Mouse (Mus musculus) right cerebral cortex, postnatal 25 days (tissue): ENCODE results near the gene Glrp1.
A peak's percentile ranks its signal among the peaks of the same experiment; 100 is the strongest.

Experiments used
- DNase-seq: peaks from one replicate; pipeline ENCODE4 v3.0.0; 2022

The Glrp1 gene

DNA sequence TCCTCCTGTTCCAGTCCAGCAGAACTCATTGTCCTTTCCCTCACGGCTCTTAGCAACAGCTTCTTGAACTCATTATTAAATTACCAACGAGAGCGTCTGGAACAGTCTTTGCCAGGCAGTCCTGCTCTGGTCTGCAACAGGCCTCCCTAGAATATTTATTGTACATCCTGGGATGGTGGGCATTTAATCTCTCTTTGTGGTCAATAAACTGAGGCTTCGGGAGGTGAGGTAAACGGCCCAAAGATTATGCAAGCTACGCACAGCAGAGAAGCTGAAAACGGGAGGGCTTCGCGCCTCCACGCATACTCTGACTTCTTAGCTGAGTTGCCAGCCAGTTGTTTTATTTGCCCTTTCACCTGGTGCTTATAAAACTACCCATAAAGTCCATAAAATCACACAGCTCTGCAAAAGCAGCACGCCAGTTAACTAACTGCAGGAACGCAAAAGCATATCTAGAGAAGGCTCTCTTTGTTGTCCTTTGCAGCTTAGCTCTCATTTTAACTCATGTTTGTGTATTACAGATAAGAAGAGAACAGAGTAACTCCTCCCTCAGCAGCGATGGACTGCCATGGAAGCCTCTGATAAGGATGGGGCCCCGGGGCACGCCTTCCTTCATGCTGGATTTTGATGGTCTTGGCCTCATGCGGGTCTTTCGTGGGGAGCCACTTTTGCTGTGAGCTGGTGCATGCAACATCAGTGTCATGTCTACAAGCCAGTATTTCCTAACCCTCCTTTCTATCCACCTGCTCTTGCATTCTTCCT is 18.1 kb downstream of the Glrp1 start:
- DNase-seq = no peak

DNA sequence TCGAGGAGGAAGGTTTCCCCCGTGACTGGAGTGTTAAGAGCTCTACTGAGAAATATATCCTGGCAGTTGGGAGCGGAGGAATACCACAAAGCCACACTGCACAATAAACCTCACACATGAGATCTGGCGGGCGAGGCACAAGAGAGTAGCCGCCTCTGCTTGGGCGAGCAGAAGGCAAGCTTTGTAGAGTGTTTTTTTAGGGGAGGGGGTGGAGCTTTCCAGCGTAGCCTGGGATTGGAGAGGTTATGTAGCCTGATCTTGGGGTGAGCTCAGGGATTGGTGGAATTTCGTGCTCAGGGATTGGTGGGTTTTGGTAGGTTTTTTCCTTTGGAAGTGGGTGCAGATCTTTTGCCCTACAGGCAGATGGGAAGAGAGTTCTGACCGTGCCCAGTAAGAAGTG is 19.7 kb downstream of the Glrp1 start:
- DNase-seq = no peak

GRCm38 (mm10) chr1:88488957-88489356 is 20.9 kb downstream of the Glrp1 start:
- DNase-seq = no peak

DNA sequence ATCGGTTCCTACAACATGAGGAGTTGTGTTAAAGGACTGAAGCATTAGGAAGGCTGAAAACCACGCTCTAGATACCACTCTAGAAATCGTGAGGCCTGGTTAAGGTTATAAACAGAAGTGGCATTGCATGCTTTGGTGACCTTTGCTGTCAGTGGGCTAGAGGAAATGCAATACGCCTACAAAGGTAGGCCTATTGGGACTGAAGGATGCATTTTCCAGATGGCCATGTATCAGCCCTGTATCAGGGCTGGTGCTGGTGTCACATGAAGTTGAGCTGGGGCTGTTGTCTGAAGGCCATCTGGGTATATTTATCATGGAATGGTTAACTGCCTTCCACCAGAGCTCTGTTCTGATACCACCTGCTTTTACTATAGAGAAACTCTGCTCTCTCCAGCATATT is 23.5 kb downstream of the Glrp1 start:
- no peak for DNase-seq

GRCm38 (mm10) chr1:88484059-88484458 is 25.8 kb downstream of the Glrp1 start:
- DNase-seq = no peak

DNA sequence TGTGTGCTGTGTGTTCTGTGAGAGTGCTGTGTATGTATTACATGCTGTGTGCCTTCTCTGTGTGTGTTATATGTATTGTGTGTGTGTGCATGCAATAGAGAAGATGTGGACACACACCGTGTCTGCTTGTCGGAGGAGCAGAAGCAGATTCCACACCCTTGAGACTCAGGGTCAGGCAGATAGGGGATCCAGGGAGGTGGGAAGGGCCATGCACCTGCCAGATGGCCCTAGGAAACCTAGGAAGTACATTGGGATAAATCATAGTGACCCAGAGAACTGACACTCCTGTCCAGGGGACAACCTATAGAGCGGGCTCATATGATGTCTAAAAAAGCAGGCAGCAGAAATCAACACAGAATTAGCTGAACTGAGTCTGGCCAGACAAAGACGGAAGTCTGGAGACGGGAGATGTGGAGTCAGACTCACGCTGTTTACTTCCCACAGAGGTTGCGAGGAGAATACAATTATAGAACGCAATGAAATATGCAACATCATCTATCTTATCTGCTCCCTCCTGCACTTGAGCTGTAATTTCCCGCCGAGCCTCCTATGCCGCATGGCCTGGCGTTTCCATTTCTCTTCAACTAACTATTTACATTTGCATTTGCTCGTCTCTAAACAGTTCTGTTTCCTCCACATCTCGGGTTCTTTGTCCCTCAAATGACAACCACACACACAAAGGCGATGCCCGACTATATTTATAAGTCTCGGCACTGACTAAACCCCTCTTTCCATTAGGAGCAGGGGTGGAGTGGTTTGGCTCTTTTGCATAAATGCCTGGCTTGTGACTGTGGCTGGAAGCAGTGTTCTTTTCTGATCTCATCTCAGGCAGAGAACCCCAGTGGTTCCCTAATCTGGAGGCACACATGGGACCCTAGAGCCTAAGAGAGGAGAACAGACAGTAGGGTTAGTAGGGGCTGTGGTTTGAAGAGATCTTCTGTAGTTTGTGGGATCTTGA is 27.4 kb downstream of the Glrp1 start:
- DNase-seq = no peak

DNA sequence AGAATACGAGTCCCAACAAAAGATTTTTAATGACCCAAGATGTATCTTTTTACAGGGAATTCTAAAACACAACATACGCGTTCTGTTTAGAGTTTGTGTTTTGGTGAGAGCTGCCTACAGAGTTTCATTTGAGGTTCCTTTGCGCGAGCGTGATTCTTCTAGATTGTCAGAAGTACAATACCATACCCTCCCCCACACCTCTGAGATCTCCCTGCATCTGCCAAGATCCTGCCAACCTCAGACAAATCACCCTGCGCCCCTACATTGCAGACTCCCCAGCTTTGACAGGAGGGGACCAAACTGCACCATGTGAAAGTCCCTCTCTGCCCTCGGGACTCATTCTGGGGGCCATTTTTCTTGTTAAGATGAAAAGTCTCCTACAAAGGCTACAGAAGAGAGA is 29.3 kb downstream of the Glrp1 start:
- no peak for DNase-seq

GRCm38 (mm10) chr1:88478205-88478604 is 31.7 kb downstream of the Glrp1 start:
- DNase-seq = peak; percentile 23

- no peak for DNase-seq
These were observed 33.2 kb downstream of the Glrp1 start for GRCm38 (mm10) chr1:88476554-88477085.

DNA sequence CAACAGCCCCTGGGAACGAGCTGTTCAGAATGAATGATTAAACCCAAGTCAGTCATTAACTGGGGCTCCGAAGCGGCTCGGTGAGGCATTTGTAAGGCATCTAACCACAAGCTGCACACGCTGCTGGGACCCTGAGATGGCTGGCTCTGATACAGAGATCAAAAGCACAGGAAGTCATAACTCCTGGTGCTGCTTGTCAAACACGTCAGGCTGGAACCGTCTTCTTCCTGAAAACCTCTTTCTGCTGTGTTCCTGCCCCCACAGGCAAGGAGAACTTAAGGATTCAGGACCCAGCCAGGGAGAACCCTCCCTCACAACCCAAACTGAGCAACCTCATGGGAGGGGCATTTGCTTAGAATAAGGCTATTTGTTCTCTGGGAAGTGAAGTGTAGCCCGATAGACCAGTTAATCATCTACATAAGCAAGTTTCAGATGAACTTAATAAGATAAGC is 34.3 kb downstream of the Glrp1 start:
- DNase-seq = no peak

- DNase-seq = no peak
These were observed 35.3 kb downstream of the Glrp1 start for GRCm38 (mm10) chr1:88474598-88474997.

DNA sequence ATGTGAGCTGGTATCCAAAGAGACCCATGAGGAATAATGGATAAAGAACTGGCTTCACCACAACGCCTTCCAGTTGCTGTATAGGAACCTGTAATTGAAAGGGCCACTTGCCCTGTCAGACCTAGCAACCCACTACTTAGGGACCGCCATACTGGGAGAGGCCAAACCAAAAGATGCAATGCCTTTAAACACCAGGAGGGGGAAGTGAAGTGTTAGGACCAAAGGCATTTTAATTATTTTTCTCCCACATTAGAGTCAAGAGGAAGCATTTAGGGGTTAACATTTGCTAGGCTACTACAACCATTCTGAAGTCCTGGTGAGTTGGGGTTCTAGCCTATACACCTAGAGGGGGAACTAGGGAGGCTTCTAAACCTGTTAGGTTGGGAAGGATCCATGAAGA is 36.0 kb downstream of the Glrp1 start:
- DNase-seq = no peak

GRCm38 (mm10) chr1:88472258-88472657 is 37.6 kb downstream of the Glrp1 start:
- no peak for DNase-seq

- no peak for DNase-seq
These were observed 40.1 kb downstream of the Glrp1 start for GRCm38 (mm10) chr1:88469746-88470145.

GRCm38 (mm10) chr1:88468335-88468734 is 41.5 kb downstream of the Glrp1 start:
- no peak for DNase-seq

DNA sequence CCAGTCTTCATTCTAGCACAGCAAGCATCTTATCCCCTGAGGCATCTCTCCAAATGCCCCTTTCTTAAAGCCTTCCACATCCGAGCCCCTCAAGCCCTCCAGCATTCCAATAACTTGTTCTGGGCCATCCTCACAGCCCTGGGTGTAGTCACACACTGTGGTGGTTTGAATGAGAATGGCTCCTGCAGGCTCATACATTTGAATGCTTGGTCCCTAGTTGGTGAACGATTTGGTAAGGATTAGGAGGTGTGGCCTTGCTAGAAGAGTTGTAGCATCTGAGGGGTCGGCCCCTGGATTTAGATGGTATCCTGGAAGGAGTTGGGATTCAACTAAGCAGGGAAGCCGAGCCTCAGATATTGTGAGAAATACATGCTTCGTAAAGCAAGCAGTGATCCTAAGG is 42.0 kb downstream of the Glrp1 start:
- DNase-seq = no peak

DNA sequence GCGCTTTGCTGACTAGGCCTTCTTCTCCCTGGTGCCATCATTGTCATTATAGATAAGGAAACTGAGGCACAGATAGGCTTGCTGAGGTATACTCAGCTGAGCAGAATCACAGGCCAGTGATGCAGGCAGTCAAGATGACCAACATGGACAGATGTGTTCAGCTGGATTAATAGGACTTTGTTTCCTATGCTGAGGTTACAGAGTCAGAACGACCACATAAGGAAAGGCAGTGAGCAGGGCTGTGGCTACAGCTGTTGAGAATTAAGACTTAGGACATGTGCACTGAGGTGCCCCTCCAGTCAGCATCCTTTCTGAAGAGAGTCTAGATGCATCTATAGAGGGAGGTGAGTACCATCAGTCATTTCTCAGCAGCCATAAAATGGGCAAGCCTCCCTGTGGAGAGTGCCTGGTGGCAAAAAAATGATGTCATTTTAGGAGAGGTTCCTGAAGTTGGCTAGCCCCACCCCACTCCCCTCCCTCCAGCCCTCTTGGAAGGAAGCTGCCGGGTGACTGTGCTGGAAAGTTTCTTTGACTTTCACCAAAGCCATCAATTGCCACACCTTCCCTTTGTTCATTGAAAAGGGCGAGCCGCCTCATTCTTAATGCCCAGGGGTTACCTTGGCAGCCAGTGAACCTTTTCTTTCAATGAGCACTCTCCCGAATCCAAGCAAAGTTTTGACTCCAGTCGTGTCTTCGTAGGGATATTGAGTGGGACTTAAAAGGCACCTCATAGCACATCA is 43.4 kb downstream of the Glrp1 start:
- DNase-seq = no peak

GRCm38 (mm10) chr1:88465722-88466121 is 44.1 kb downstream of the Glrp1 start:
- DNase-seq = no peak

- DNase-seq = no peak
These were observed 45.6 kb downstream of the Glrp1 start for GRCm38 (mm10) chr1:88464109-88464905.

GRCm38 (mm10) chr1:88463241-88463640 is 46.6 kb downstream of the Glrp1 start:
- DNase-seq = no peak

DNA sequence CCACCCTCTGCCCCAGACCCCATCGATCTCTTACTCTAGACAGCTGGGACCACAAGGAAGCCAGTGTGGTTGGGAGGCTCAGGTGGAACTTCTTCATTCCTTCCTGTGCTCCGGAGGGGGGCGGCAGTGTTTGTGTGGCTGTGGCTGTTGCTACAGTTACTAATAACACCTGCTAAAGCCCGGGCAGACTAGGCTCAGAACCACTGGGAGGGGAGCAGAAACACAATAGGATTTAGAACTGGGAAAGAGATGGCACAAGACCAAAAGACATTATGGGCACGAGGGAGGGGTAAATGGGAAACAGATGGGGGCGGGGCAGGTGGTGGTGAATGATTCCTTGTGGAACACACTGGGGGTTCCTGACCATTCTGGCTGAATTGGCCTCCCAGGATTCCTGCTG is 47.4 kb downstream of the Glrp1 start:
- no peak for DNase-seq

GRCm38 (mm10) chr1:88461096-88461495 is 48.8 kb downstream of the Glrp1 start:
- no peak for DNase-seq
